Mouse (Mus musculus) bone marrow, adult 2 months (tissue): ENCODE measurements around the gene Spice1.

Experiments used
- CTCF ChIP-seq: fragments of 200-500 bp; IDR thresholded peaks from 2 replicates; pipeline ENCODE4 v1.5.1; 2011; ENCODE audit warnings: low read length, control low read depth; ENCODE audit not compliant: control insufficient read depth, insufficient read depth
- POLR2A ChIP-seq: fragments of 200-500 bp; IDR thresholded peaks from 2 replicates; pipeline ENCODE4 v1.6.1; 2011; ENCODE audit warnings: low read depth, mild to moderate bottlenecking, control low read depth, low read length, borderline replicate concordance; ENCODE audit not compliant: control insufficient read depth

DNA sequence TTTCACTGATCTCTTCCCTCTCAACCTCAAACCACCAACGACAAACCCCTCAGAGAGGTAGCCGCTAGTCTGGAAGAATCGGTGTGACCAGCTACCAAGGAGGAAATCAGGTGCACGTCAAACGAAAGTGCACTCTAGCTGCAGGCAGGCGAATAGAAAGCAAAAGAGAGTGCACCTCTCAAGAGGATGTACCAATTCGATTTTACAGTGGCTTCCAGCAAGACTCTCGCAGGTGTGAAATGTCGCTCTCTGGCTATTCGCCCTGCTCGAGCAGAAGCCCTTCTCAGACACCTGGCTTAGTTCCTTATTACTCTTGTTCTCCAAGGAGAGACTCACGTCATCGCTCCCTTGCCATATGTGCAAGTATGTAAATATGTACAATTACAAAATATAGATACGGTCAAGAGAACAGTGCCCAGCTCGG is 14.0 kb upstream of the Spice1 start, which contains the start of gene Sidt1:
- no peak for TF ChIP-seq POLR2A
- no peak for TF ChIP-seq CTCF
